Mouse (Mus musculus) CH12.LX (cell line): ENCODE data around the gene Cradd.

Source experiments
- POLR2A ChIP-seq: IDR thresholded peaks from 2 replicates; pipeline ENCODE4 v1.6.1; 2011; ENCODE audit warnings: low read depth, mild to moderate bottlenecking, improper control_type of control experiment, low read length
- TBP ChIP-seq: conservative IDR thresholded peaks from 2 replicates; pipeline ENCODE4 v1.6.1; 2011; ENCODE audit warnings: low read depth, low read length, improper control_type of control experiment

DNA sequence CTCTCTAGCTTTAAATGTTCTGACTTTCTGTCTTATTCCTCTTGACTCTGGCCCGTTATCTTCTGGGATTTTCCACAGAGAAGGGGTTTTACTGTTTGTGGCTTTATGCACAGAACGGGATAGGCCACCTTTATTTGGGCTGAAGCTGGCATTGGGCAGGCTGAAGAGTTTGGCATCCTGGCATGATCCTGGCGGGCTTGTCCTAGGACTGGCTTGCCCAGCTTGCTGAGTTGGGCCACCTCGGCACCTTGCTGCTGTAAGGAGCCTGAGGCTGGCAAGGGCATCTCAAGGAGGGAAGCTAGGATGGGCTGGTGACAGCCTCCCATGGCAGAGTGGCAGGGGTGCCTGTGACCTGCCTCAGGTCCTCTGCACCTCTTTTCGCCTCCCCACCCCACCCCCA, 55.6 kb downstream of the Cradd start:
- TF ChIP-seq TBP, result no peak
- no peak for TF ChIP-seq POLR2A
